Mouse (Mus musculus) bone marrow, adult 2 months (tissue): Measurements from ENCODE around the gene Uox.

Experiments
- CTCF ChIP-seq: fragments of 200-500 bp; IDR thresholded peaks from 2 replicates; pipeline ENCODE4 v1.5.1; 2011; ENCODE audit warnings: low read length, control low read depth; ENCODE audit not compliant: control insufficient read depth, insufficient read depth
- POLR2A ChIP-seq: fragments of 200-500 bp; IDR thresholded peaks from 2 replicates; pipeline ENCODE4 v1.6.1; 2011; ENCODE audit warnings: low read depth, mild to moderate bottlenecking, control low read depth, low read length, borderline replicate concordance; ENCODE audit not compliant: control insufficient read depth

DNA sequence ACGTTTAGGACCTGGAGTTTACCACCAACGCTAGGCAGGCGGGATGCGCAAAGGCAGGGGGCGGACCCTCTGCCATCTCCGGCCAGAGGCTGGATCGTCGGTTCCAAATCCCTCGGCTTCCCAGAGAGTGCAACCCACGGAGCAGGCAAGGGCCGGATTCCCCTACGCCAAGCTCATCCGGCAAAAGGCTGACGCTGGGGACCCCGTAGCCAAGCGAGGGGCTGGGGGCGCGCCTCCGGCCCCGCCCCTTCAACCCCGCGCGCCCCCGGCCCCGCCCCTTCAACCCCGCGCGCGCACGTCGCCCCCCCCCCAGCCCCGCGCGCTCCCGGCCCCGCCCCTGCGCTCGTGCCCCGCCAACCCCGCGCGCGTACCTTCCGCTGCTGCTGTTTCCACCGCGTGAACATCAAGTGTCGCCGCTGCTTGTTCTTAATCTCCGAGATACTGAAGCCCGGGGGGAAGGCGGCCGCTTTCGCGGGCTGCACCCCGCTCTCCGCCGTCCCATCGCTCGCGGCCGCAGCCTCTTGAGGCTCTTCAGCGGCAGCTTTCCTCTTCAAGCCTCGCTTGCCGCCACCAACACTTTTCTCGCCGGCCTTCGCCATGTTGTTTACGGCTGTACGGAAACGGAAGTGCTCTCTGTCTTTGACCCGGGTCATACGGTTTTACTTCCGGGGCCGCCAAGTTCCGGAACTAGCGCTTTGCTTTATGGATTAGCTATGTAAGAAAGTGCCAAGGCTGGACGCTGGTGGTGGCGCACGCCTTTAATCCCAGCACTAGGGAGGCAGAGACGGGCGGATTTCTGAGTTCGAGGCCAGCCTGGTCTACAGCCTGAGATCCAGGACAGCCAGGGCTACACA lies 49.2 kb upstream of the Uox start, which contains the start of gene Rpf1:
- TF ChIP-seq CTCF (no peak), POLR2A (no peak; the same call in 1 of the 2 replicates)
